Comparison of ENCODE assay signal across 7 mouse cellular contexts in genomic region chr11:102028087-102028816, GRCm38 (mm10). TPM values are rescaled to one million over a fixed set of nuclear protein-coding genes. Genes with fewer than 3 reads are reported as not detected.
DNase-seq lines count a peak whose midpoint lies in the region; ATAC-seq and TF ChIP-seq lines count a peak whose summit lies in the region.

Mpp3 (minus strand) TSS chr11:102028461.

- no peak for TF ChIP-seq CTCF in layer of hippocampus, adult 2 months (conservative IDR thresholded peaks at IDR 0.05)

- H3K9ac ChIP-seq in hindbrain, embryonic 16.5 days (ENCODE audit: low read depth, low read length) = peak within 1 kb of the TSS; percentile 72
- peak within 1 kb of the TSS; percentile 81 for H3K9ac ChIP-seq in midbrain, embryonic 11.5 days (ENCODE audit: low read length)

- H3K4me2 ChIP-seq in hindbrain, embryonic 16.5 days (ENCODE audit: low read length) = peak within 1 kb of the TSS; percentile 76
- peak within 1 kb of the TSS; percentile 88 for H3K4me2 ChIP-seq in midbrain, embryonic 11.5 days

- WGBS in forebrain, embryonic 10.5 days = 74% methylated on average over 6 of the region's 6 CpGs
- WGBS in hindbrain, embryonic 16.5 days = 55% methylated on average over 6 of the region's 6 CpGs
- 74% methylated on average over 6 of the region's 6 CpGs for WGBS in midbrain, embryonic 11.5 days

- no peaks in the 10 kb centered on the region for H3K9me3 ChIP-seq in forebrain, embryonic 10.5 days
- no peaks in the 10 kb centered on the region for H3K9me3 ChIP-seq in hindbrain, embryonic 16.5 days (ENCODE audit: control insufficient read depth, low read length)
- no peaks in the 10 kb centered on the region for H3K9me3 ChIP-seq in midbrain, embryonic 11.5 days (ENCODE audit: control insufficient read depth, low read length)

- peaks cover 38% of the 10 kb centered on the region for H3K4me1 ChIP-seq in forebrain, embryonic 10.5 days
- H3K4me1 ChIP-seq in hindbrain, embryonic 16.5 days (ENCODE audit: control insufficient read depth, insufficient read depth, low read depth, low read length) = peaks cover 27% of the 10 kb centered on the region
- peaks cover 17% of the 10 kb centered on the region for H3K4me1 ChIP-seq in midbrain, embryonic 11.5 days (ENCODE audit: control insufficient read depth, insufficient read depth, low read length)

- ATAC-seq in hindbrain, embryonic 16.5 days = no peak
- ATAC-seq in midbrain, embryonic 11.5 days (ENCODE audit: low FRiP score) = no peak

- peak within 1 kb of the TSS; percentile 81 for H3K4me3 ChIP-seq in layer of hippocampus, adult 2 months
- H3K4me3 ChIP-seq in forebrain, embryonic 10.5 days = peak within 1 kb of the TSS; percentile 76
- H3K4me3 ChIP-seq in hindbrain, embryonic 16.5 days (ENCODE audit: low read length) = peak within 1 kb of the TSS; percentile 56
- H3K4me3 ChIP-seq in midbrain, embryonic 11.5 days (ENCODE audit: low read depth, low read length) = peak within 1 kb of the TSS; percentile 69; the same call in 1 of the 2 replicates

- H3K27ac ChIP-seq in layer of hippocampus, adult 2 months = peak within 1 kb of the TSS; percentile 92
- H3K27ac ChIP-seq in forebrain, embryonic 10.5 days = peak within 1 kb of the TSS; percentile 90
- H3K27ac ChIP-seq in hindbrain, embryonic 16.5 days (ENCODE audit: low read depth, low read length) = peak within 1 kb of the TSS; percentile 85
- peak within 1 kb of the TSS; percentile 33; the same call in 1 of the 2 replicates for H3K27ac ChIP-seq in midbrain, embryonic 11.5 days (ENCODE audit: low read depth, low read length)

- peaks cover 12% of the 10 kb centered on the region for H3K36me3 ChIP-seq in forebrain, embryonic 10.5 days (replicated peaks)
- no peaks in the 10 kb centered on the region for H3K36me3 ChIP-seq in hindbrain, embryonic 16.5 days (ENCODE audit: control insufficient read depth, insufficient read depth, low read length)
- H3K36me3 ChIP-seq in midbrain, embryonic 11.5 days (ENCODE audit: control insufficient read depth, insufficient read depth, low read length) = no peaks in the 10 kb centered on the region

- H3K27me3 ChIP-seq in forebrain, embryonic 10.5 days (ENCODE audit: poor library complexity, severe bottlenecking) = peaks cover 52% of the 10 kb centered on the region
- H3K27me3 ChIP-seq in hindbrain, embryonic 16.5 days (replicated peaks; ENCODE audit: control insufficient read depth, insufficient read depth, low read length) = no peaks in the 10 kb centered on the region
- H3K27me3 ChIP-seq in midbrain, embryonic 11.5 days (ENCODE audit: control insufficient read depth, insufficient read depth, low read length) = peaks cover 3% of the 10 kb centered on the region; the same call in 1 of the 2 replicates

- no peak for DNase-seq in layer of hippocampus, adult 2 months (ENCODE audit: low spot score in 2 of 2)
- no peak for DNase-seq in layer of hippocampus, adult 9-11 months
- DNase-seq in forebrain, embryonic 10.5 days (ENCODE audit: extremely low spot score, low spot score) = no peak
- peak; percentile 86 for DNase-seq in midbrain, embryonic 11.5 days (ENCODE audit: low spot score, missing footprints)
- no peak for DNase-seq in thymus, postnatal 0 days (ENCODE audit: low spot score)
- no peak for DNase-seq in thymus, postnatal 14 days

RNA-seq across cellular contexts. Expression of gene Mpp3, which starts in this region (rescaled TPM):
- total RNA-seq in layer of hippocampus, adult 2 months (2021) = 10 to 100 TPM; 88.3 to 94.4 TPM
- 13.5 and 16.1 TPM in 2 replicates for polyA plus RNA-seq in forebrain, embryonic 10.5 days (2016; fragmentation: Nextera tagmentation; extraction: Ambion mirVana)
- 59.3 and 62.7 TPM in 2 replicates for polyA plus RNA-seq in hindbrain, embryonic 16.5 days (2015; fragmentation: Nextera tagmentation; extraction: Ambion mirVana)
- 14.4 and 15.5 TPM in 2 replicates for polyA plus RNA-seq in midbrain, embryonic 11.5 days (2014; fragmentation: Nextera tagmentation; extraction: Ambion mirVana)
- polyA plus RNA-seq in thymus, postnatal 0 days (2015; fragmentation: Nextera tagmentation; extraction: Ambion mirVana) = 0.34 and 0.41 TPM in 2 replicates

Comparison
In these comparisons a context has a peak if more than half of its experiments do, and no peak if none do; other contexts are left out.
1. RNA of gene Mpp3 (polyA plus RNA-seq): 59.3 to 62.7 TPM in hindbrain, embryonic 16.5 days, 13.5 to 16.1 TPM in forebrain, embryonic 10.5 days and 14.4 to 15.5 TPM in midbrain, embryonic 11.5 days; 0.34 to 0.41 TPM in thymus, postnatal 0 days; every median in the first group is over 10 times any median in the second.
2. H3K27ac ChIP-seq: peak in every context shown above with its lines; median percentile 92 in layer of hippocampus, adult 2 months; 90 in forebrain, embryonic 10.5 days; 85 in hindbrain, embryonic 16.5 days; 33 in midbrain, embryonic 11.5 days.
3. Peak in every context shown above with its lines, with median percentiles within 50 percentile points of each other: H3K4me3 ChIP-seq.